8 mouse cellular contexts compared by ENCODE assay signal in genomic region chr15:7118849-7119248, GRCm38 (mm10). TPM values are rescaled to one million over a fixed set of nuclear protein-coding genes. Genes with fewer than 3 reads are reported as not detected.
DNase-seq lines count a peak whose midpoint lies in the region; ATAC-seq lines count a peak whose summit lies in the region.

No protein-coding gene starts in this region.

- H3K4me2 ChIP-seq in midbrain, embryonic 14.5 days (ENCODE audit: low read length): no peak overlapping the region

- no peaks in the 10 kb centered on the region for H3K36me3 ChIP-seq in midbrain, embryonic 14.5 days (ENCODE audit: control insufficient read depth, insufficient read depth, low read length)

- DNase-seq in cerebellum, adult 18-20 months: peak; percentile 19 to 23
- DNase-seq in cerebellum, postnatal 36 days: no peak
- peak; percentile 81 to 85 for DNase-seq in right cerebral cortex, postnatal 10 days (ENCODE audit: low spot score in 2 of 2)
- DNase-seq in right cerebral cortex, adult 2 months (ENCODE audit: low spot score in 2 of 2): no peak
- DNase-seq in kidney, postnatal 25 days: peak; percentile 43 to 45
- DNase-seq in midbrain, embryonic 14.5 days: peak; percentile 71
- no peak for DNase-seq in urinary bladder, adult 18-20 months (ENCODE audit: low spot score in 2 of 2)
- DNase-seq in urinary bladder, postnatal 4 days (ENCODE audit: low spot score in 2 of 2): no peak

- no peak overlapping the region for H3K27ac ChIP-seq in midbrain, embryonic 14.5 days (replicated peaks; ENCODE audit: low read depth, low read length)

- H3K9me3 ChIP-seq in midbrain, embryonic 14.5 days (ENCODE audit: control insufficient read depth, low read length): no peaks in the 10 kb centered on the region

- ATAC-seq in midbrain, embryonic 14.5 days (ENCODE audit: low FRiP score, low TSS enrichment): peak; percentile 33; the same call in 1 of the 2 replicates

- peaks cover 3% of the 10 kb centered on the region; the same call in 1 of the 2 replicates for H3K4me1 ChIP-seq in midbrain, embryonic 14.5 days (ENCODE audit: control insufficient read depth, insufficient read depth, low read length)

- no peak overlapping the region for H3K9ac ChIP-seq in midbrain, embryonic 14.5 days (replicated peaks; ENCODE audit: low read length)

- WGBS in midbrain, embryonic 14.5 days: 62% methylated on average over 5 of the region's 5 CpGs

- no peak overlapping the region for H3K4me3 ChIP-seq in midbrain, embryonic 14.5 days (replicated peaks; ENCODE audit: low read depth, low read length)

- no peaks in the 10 kb centered on the region for H3K27me3 ChIP-seq in midbrain, embryonic 14.5 days (ENCODE audit: control insufficient read depth, insufficient read depth, low read length)

RNA-seq across cellular contexts. Expression of gene Lifr, which starts 28.4 kb away (rescaled TPM):
- 11.8 and 17.5 TPM in 2 replicates for polyA plus RNA-seq in midbrain, embryonic 14.5 days (2014; fragmentation: Nextera tagmentation; extraction: Ambion mirVana)

Comparison
In these comparisons a context has a peak if more than half of its experiments do, and no peak if none do; other contexts are left out.
1. DNase-seq: peak in cerebellum, adult 18-20 months (2 of 2), right cerebral cortex, postnatal 10 days (2 of 2), kidney, postnatal 25 days (2 of 2) and midbrain, embryonic 14.5 days (single experiment); none in cerebellum, postnatal 36 days (0 of 2), right cerebral cortex, adult 2 months (0 of 2), urinary bladder, adult 18-20 months (0 of 2) and urinary bladder, postnatal 4 days (0 of 2).